Mouse (Mus musculus) c-Kit-positive CD71-positive TER-119-negative erythroid progenitor cells, embryonic 14.5 days (primary cell): ENCODE measurements around the gene Spef1.

Experiments
- DNase-seq: peaks from one replicate; pipeline ENCODE4 v3.0.0-alpha.2; 2013; ENCODE audit warnings: low read depth

Gene Spef1

GRCm38 (mm10) chr2:131171401-131172104, 15.5 kb downstream of the Spef1 start:
- DNase-seq = no peak

- no peak for DNase-seq
Observed at GRCm38 (mm10) chr2:131170936-131171335, 16.1 kb downstream of the Spef1 start.

GRCm38 (mm10) chr2:131168914-131169313, 18.2 kb downstream of the Spef1 start:
- DNase-seq = no peak

DNA sequence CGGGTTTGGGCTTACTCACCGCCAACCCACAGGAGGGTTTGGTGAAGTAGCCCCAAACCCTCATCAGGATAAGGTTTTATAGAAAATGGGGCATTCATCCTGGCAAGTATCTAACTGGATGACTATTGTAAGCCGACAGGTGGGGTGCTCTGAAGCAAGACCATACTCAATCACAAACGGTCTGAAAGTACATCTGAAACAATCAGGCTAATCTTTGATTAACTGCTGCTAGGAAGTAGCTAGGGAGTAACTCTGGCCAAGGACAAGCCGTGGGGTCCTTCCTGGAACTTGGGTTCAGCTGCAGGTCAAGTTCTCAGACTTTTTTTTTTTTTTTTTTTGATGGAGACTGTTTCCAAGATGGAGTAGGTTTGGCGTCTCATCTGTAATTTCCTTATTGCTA, 19.1 kb downstream of the Spef1 start:
- DNase-seq = no peak

GRCm38 (mm10) chr2:131166172-131166571, 20.9 kb downstream of the Spef1 start:
- no peak for DNase-seq

DNA sequence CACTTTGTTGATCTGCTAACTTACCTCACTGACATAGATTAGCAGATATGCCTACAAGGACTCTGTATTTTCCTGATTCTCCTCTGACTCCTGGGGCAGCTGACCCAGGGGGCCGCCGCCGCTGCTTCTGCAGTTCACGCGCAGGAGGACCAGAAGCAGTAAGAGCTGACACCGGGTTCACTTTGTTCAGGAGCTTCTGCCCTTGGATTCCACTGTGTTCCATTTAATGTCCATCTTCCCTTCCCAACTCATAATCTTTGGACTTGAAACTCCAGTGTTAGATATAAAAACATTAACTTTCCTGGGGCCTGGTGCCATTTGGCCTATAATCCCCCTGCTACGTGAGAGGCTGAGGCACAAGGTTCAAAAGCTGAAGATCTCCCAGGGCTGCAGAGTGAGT, 23.2 kb downstream of the Spef1 start:
- DNase-seq = no peak

- DNase-seq = peak; percentile 42
Observed at GRCm38 (mm10) chr2:131160671-131161111, 26.4 kb downstream of the Spef1 start.

DNA sequence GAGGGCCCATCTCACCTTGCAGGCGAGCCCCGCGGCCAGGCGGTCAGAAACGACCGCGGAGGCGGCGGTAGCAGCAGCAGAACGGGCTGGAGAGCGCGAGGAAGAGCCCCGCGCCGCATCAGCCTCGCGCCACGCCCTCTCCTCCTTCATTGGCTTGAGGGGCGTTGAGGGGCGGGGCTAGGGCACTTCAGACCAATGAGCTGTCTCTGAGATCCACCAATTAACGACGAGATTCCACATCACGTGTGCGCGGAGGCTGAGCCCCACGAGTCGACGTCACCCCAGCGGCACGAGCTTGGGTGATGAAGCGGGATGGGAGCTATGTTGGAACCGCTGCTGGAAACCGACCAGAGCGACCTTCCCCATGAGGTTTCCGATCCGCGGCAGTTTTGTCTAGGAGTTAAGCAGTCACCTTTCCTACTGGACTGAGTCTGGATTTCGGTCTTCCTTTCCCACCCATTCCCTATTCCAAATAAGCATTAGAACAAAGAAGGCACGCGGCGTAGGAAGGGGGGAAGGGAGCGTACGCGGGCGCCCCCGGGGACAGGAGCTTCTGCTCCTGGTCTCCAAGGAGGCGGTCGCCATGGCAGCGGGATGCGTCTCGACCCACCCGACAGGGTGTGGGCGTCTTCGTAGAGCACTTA, 27.0 kb downstream of the Spef1 start, which contains the start of gene 1700037H04Rik:
TSS of gene 1700037H04Rik (minus strand) at position 144 of the 644 bp plus-strand sequence.
- peak; percentile 99 for DNase-seq

- peak; percentile 63 for DNase-seq
Observed at GRCm38 (mm10) chr2:131159491-131159910, 27.6 kb downstream of the Spef1 start.

GRCm38 (mm10) chr2:131156987-131157386, 30.1 kb downstream of the Spef1 start:
- DNase-seq = no peak

GRCm38 (mm10) chr2:131154036-131154435, 33.0 kb downstream of the Spef1 start:
- DNase-seq = no peak

DNA sequence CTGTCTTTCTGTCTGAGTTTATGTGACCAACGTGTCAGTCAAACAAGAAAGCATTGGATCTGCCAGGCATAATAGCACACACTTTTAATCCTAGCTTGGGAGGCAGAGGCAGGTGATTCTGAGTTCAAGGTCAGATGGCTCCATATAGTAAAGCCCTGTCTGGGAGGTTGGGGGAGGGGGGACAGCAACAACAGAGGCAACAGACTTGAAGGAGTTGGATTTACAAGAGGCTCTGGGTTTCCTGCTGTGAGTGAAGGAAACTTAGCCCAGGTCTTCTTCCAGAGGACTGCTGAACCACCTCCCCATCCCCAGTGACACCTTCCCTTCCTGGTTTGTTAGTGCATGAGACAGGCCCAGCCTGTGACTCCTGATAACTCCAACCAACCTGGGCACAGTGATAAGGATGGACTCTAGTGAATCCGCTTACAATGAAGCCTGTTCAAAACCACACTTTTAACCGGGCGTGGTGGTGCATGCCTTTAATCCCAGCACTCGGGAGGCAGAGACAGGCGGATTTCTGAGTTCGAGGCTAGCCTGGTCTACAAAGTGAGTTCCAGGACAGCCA, 34.8 kb downstream of the Spef1 start:
- peak; percentile 68 for DNase-seq

DNA sequence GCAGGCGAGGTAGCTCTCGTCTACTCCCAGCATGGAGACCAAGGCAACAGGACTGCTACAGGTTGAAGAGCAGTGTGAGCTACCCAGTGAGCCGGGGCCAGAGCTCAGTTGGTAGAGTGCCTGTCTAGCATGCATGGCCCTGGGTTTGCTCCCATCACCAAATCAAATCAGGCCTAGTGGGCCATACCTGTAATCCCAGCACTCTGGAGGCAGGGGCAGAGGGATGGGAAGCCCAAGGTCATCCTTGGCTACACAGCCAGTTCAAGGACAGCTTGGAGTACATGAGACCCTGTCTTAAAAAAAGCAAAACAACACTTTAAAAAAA, 37.9 kb downstream of the Spef1 start:
- DNase-seq = no peak

DNA sequence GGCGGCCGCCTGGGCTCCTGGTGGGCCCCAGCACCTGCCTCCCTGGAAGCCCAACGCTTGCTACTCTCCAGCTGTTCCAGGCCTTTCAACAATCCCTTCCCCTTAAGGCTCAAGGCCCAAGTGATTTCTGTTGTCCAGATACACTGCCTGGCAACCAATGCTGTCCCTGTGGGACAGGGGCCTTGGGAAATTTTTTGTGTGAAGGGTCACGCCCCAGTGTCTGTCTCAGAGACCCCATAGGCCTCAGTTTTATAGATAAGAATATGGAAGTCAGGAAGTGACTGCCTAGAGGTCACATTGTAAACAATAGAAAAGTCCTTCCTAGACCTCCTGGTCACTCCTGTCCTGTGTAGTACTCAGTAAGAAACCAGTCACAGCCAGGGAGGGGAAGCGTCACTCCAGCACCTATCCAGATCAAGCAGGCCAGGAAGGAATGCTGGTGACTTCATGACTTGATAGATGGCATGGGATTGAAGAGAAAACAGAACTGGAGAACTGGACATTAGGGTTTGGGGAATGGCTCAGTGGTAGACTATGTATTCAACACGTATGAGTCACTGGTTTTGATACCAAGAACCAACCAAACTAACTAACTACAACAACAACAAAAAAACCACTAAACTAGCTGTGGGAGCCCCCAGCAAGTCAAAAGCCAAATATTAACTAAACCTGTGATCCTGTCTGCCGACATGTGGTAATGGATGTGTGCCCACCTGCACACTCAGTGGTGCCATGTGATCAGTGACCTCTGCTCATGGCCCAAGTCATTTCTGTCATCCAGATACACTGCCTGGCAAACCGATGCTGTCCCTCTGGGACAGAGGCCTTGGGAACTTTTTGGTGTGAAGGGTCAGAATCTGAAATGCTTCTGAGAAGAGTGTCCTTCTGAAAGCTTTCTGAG, 38.5 kb downstream of the Spef1 start:
- no peak for DNase-seq

- DNase-seq = no peak
Observed at GRCm38 (mm10) chr2:131147043-131147365, 40.1 kb downstream of the Spef1 start.

DNA sequence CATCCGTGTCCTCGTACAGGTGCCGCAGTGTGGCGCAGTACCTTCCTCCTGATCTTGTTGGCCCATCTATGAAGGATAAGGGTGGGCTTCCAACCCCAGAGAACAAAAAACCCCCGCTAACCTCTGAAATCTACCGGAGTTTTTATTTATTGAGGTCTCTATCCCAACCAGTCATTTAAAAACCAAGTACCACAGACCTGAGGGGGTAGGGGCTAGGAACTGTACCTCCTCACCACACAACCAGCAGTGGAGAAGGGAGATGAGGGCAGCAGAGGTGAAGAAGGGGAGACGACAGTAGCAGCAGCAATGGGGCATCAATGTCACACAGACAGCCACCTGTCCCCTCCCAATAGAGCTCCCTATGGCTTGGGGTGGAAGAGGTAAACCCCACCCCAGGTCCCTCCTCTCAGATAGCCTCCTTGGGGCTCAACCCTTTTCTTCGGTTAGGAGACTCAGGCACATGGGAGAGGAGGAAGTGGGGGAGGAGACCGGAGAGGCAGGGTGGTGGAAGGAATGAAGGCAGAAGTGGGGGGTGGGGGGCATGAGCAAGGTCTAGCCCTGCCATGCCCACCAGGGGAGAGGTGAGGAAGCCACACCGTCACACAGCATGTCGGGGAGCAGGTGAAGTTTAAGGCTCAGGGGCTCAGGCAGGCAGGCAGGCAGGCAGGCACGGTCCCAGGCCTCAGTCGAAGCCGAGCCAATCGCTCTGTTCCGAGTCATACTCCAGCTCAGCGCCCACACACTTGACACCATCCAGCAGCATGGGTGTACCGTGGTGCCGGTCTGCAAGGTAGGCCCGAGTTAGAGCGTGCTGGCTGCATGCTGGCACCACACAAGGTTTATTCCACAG, 40.7 kb downstream of the Spef1 start:
- DNase-seq = no peak

DNA sequence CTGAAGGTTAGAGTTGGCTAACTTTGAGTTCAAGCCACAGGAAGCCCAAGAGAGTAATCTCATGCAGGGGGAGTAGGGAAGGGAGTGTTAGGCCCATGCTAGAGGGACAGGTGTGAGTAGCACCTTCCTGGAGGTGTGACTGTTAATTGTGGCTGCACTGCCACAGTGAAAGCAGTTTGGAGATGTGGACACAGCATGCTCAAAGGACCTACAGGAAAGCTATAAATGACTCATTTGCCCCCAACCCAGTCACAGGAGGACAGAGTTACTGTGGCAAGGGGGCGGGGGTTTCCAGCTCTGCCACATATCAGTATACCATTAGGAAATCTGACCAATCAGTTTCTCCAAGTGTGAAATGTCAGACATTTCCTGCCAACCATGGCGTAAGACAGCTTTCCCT, 41.5 kb downstream of the Spef1 start:
- DNase-seq = no peak

- DNase-seq = no peak
Observed at GRCm38 (mm10) chr2:131145121-131145520, 42.0 kb downstream of the Spef1 start.

- no peak for DNase-seq
Observed at GRCm38 (mm10) chr2:131143007-131143780, 43.9 kb downstream of the Spef1 start.

GRCm38 (mm10) chr2:131142592-131142991, 44.5 kb downstream of the Spef1 start:
- peak; percentile 72 for DNase-seq
